27 mouse cellular contexts compared by ENCODE assay signal in the genomic region with DNA sequence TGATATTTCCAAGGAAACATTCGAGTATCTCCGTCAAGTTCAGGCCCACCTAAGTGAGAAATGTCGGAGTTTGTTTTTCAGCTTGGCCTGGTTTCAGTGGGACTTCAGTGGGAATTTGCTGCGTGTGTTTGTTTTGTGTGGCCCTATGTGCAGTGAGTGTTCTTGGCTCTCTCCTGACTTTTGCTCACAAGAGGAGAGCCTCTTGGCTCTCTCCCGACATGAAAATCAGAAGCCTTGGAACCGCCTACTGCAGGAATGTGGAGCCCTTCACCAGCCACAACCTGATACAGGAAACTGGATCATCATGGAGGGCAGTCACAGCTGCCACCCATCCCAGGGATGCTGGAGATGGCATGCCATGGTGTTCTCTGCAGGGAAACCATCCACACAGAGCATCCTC.
DNase-seq lines count a peak whose midpoint lies in the region; ATAC-seq and TF ChIP-seq lines count a peak whose summit lies in the region.
"Had no signal": no experiment of that assay in that cellular context is flagged by ENCODE, and none has a peak within 500 bp of the region (broad histone marks: within the 10 kb centered on the region; RNA-seq: fewer than 3 reads in every experiment).

No protein-coding gene starts in this region.

- no peaks in the 10 kb centered on the region for H3K36me3 ChIP-seq in lung, embryonic 15.5 days
- H3K36me3 ChIP-seq in forebrain, embryonic 13.5 days (ENCODE audit: poor library complexity, severe bottlenecking): no peaks in the 10 kb centered on the region
- H3K36me3 ChIP-seq: embryonic facial prominence, embryonic 12.5 days; embryonic facial prominence, embryonic 15.5 days; forebrain, embryonic 12.5 days; G1E; heart, embryonic 12.5 days; heart, embryonic 15.5 days; hindbrain, embryonic 10.5 days; hindbrain, embryonic 13.5 days had no signal

- no peak for TF ChIP-seq POLR2A in lung, adult 2 months (IDR thresholded peaks at IDR 0.05; ENCODE audit: borderline replicate concordance, extremely low read depth, low read depth, low read length)

- no peak overlapping the region for H3K4me2 ChIP-seq in lung, embryonic 15.5 days
- H3K4me2 ChIP-seq in forebrain, embryonic 13.5 days: no peak overlapping the region
- H3K4me2 ChIP-seq: embryonic facial prominence, embryonic 12.5 days; embryonic facial prominence, embryonic 15.5 days; forebrain, embryonic 12.5 days; heart, embryonic 12.5 days; heart, embryonic 15.5 days; hindbrain, embryonic 13.5 days had no signal

- 0 out of 2 replicates have a peak, but pooled peaks cover 7% of the 10 kb centered on the region for H3K4me1 ChIP-seq in lung, embryonic 15.5 days
- H3K4me1 ChIP-seq in lung, adult 2 months (ENCODE audit: control insufficient read depth, insufficient read depth, low read length): peaks cover 4% of the 10 kb centered on the region; the same call in 1 of the 2 replicates
- no peaks in the 10 kb centered on the region for H3K4me1 ChIP-seq in forebrain, embryonic 13.5 days
- H3K4me1 ChIP-seq: embryonic facial prominence, embryonic 15.5 days; forebrain, embryonic 12.5 days; heart, embryonic 12.5 days; heart, embryonic 15.5 days; hindbrain, embryonic 13.5 days had no signal

- no peak for DNase-seq in lung, adult 2 months
- DNase-seq in lung, postnatal 10 days: peak; percentile 29
- peak; percentile 37 for DNase-seq in lung, postnatal 36 days
- no peak for DNase-seq in testis, postnatal 14 days (ENCODE audit: low spot score)
- DNase-seq: adrenal gland, postnatal 10 days; B cell, adult 2 months; cerebellum, adult 11 months; cerebellum, adult 2 months; cerebellum, adult 9-11 months; cerebellum, postnatal 25 days; gastrocnemius, postnatal 25 days; heart, adult 18-20 months; heart, postnatal 10 days; heart, postnatal 36 days had no signal

- no peaks in the 10 kb centered on the region for H3K27me3 ChIP-seq in lung, embryonic 15.5 days
- peaks cover 92% of the 10 kb centered on the region for H3K27me3 ChIP-seq in forebrain, embryonic 13.5 days
- H3K27me3 ChIP-seq: CH12.LX; embryonic facial prominence, embryonic 12.5 days; embryonic facial prominence, embryonic 15.5 days; heart, embryonic 15.5 days; Patski had no signal

- H3K27ac ChIP-seq in lung, embryonic 15.5 days: no peak overlapping the region
- no peak overlapping the region for H3K27ac ChIP-seq in forebrain, embryonic 13.5 days
- H3K27ac ChIP-seq: embryonic facial prominence, embryonic 12.5 days; embryonic facial prominence, embryonic 15.5 days; forebrain, embryonic 12.5 days; heart, embryonic 15.5 days; hindbrain, embryonic 10.5 days; hindbrain, embryonic 13.5 days had no signal

- TF ChIP-seq CTCF in lung, adult 2 months (IDR thresholded peaks at IDR 0.05; ENCODE audit: insufficient read depth, low read length): no peak

- no peak overlapping the region for H3K9ac ChIP-seq in lung, embryonic 15.5 days
- H3K9ac ChIP-seq in forebrain, embryonic 13.5 days: no peak overlapping the region
- H3K9ac ChIP-seq: embryonic facial prominence, embryonic 12.5 days; embryonic facial prominence, embryonic 15.5 days; forebrain, embryonic 12.5 days; heart, embryonic 12.5 days; heart, embryonic 15.5 days; hindbrain, embryonic 13.5 days had no signal

- peak; percentile 60; the same call in 1 of the 2 replicates for ATAC-seq in lung, embryonic 15.5 days (ENCODE audit: borderline replicate concordance, extremely low read depth, low FRiP score, low TSS enrichment)
- ATAC-seq in forebrain, embryonic 13.5 days: no peak
- ATAC-seq: forebrain, embryonic 16.5 days; Patski had no signal

- no peaks in the 10 kb centered on the region for H3K9me3 ChIP-seq in lung, embryonic 15.5 days
- H3K9me3 ChIP-seq in forebrain, embryonic 13.5 days (replicated peaks): 0 out of 2 replicates have a peak, but pooled peaks cover 3% of the 10 kb centered on the region
- H3K9me3 ChIP-seq: embryonic facial prominence, embryonic 12.5 days; embryonic facial prominence, embryonic 15.5 days; forebrain, embryonic 12.5 days; heart, embryonic 12.5 days; heart, embryonic 15.5 days; hindbrain, embryonic 10.5 days; hindbrain, embryonic 13.5 days had no signal

- no peak overlapping the region for H3K4me3 ChIP-seq in lung, embryonic 15.5 days
- no peak overlapping the region for H3K4me3 ChIP-seq in lung, adult 2 months (replicated peaks; ENCODE audit: extremely low read depth, low read depth, low read length)
- no peak overlapping the region for H3K4me3 ChIP-seq in forebrain, embryonic 13.5 days
- H3K4me3 ChIP-seq: embryonic facial prominence, embryonic 12.5 days; embryonic facial prominence, embryonic 15.5 days; forebrain, embryonic 12.5 days; heart, embryonic 12.5 days; heart, embryonic 15.5 days; hindbrain, embryonic 10.5 days; hindbrain, embryonic 13.5 days had no signal

- 41% methylated on average over 6 of the region's 6 CpGs for WGBS in lung, embryonic 15.5 days
- whole genome bisulfite sequencing in lung, adult 2 months: 52% methylated on average over 6 of the region's 6 CpGs
- 89% methylated on average over 6 of the region's 6 CpGs for WGBS in forebrain, embryonic 13.5 days

Comparison
In these comparisons a context has a peak if more than half of its experiments do, and no peak if none do; other contexts are left out.
1. DNase-seq: peak in lung, postnatal 10 days (single experiment) and lung, postnatal 36 days (single experiment); none in lung, adult 2 months (single experiment) and testis, postnatal 14 days (single experiment).